Mouse (Mus musculus) bone marrow, adult 2 months (tissue): ENCODE results near the gene Btnl10.

Source experiments
- CTCF ChIP-seq: fragments of 200-500 bp; IDR thresholded peaks from 2 replicates; pipeline ENCODE4 v1.5.1; 2011; ENCODE audit warnings: low read length, control low read depth; ENCODE audit not compliant: control insufficient read depth, insufficient read depth
- POLR2A ChIP-seq: fragments of 200-500 bp; IDR thresholded peaks from 2 replicates; pipeline ENCODE4 v1.6.1; 2011; ENCODE audit warnings: low read depth, mild to moderate bottlenecking, control low read depth, low read length, borderline replicate concordance; ENCODE audit not compliant: control insufficient read depth

DNA sequence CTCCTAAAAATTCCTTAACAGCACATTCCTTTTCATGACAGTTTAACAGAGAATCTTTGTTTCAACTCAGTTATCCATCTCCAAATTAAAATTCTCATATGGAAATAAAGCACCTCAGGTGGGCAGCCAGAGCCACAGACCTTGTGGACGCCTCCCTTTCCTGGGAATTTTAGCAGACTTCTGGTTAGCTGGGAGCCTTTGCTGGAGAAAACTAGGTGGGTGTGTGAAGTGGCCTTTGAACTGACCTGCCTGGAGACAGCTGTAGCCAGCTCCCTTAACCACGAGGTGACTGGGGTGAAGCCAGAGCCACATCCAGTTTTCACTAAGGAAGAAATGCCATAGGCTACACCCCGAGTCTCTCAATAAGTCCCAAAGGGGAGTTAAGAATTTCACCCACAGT lies 11.9 kb downstream of the Btnl10 start:
- TF ChIP-seq CTCF = no peak
- no peak for TF ChIP-seq POLR2A
